Mouse (Mus musculus) gastrocnemius, postnatal 4 days (tissue): ENCODE results near the gene Limk1. TPM values are rescaled to one million over a fixed set of nuclear protein-coding genes. Genes with fewer than 3 reads are reported as not detected.
A peak's percentile ranks its signal among the peaks of the same experiment; 100 is the strongest.

Source experiments
- DNase-seq, 2 experiments: peaks; one replicate each; pipeline ENCODE4 v3.0.0; 2021 to 2022; ENCODE audit warnings: low spot score in 2 of 2, mixed read lengths in 2 of 2
- total RNA-seq, 2 experiments: library from RNA; stranded (reverse); gene quantifications; 2 replicates each; pipeline ENCODE4 v1.2.3; 2021

Gene Limk1
- total RNA-seq, 2 experiments from 2014 or later: 15.2 to 18.6 TPM

DNA sequence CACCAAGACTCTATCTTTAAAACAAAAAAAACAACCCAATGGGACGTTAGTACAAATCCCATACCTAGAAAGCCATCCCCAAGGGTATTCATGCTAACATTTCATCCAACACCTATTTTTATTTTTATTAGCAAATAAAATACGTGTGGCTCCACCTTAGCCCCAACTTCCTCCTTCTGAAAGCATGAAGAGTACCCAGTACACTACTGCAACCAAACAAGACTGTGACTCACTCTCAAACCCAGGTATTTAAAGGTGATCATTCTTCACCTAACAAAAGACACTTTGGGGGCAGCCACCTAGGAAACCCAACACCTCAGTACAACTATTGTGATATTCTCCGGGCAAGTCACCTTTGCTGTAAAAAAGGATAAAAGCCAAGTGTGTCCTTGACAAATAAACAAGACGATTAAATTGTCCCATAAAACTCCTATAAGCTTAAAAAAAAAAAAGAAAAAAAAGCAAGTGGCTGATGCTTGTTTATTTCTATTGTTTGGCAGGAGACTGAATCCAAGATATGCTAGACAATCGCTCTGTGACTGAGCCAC, 50.5 kb downstream of the Limk1 start:
- no peak for DNase-seq

DNA sequence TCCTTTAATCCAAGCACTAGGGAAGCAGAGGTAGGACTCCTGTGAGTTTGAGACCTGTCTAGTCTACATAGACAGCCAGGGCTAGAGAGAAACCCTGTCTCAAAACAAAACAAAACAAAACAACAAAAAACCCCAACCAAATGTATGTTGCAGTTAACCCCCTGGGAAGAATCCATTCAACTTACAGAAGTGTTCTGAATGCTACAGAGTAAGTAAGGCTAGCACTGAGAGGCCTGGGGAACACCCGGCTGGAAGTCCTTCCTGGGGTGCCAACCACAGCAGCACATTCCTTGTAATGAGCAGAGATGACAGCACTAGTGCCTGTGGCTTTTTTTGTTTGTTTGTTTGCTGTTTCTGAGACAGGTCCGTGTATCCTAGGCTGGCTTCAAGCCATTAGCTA, 55.6 kb downstream of the Limk1 start:
- DNase-seq: no peak

DNA sequence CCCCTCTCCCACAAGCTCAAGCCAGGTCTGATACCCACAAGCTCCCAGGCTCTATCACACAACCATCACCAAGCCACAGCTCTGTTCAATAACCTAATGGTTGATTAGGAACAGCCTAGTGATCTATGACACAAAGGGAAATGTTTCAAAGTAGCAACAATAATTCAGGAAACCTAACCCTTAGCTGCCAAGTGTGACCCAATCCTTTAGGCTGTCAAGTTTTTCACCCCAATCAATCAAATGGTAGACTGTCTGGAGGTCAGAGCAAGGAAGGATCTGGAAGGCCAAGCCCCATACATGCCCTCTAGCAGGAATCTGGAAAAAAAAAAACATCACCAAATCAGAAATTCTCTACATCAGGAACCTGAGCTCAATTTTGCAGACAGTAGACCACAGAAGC, 57.6 kb downstream of the Limk1 start:
- DNase-seq: no peak

DNA sequence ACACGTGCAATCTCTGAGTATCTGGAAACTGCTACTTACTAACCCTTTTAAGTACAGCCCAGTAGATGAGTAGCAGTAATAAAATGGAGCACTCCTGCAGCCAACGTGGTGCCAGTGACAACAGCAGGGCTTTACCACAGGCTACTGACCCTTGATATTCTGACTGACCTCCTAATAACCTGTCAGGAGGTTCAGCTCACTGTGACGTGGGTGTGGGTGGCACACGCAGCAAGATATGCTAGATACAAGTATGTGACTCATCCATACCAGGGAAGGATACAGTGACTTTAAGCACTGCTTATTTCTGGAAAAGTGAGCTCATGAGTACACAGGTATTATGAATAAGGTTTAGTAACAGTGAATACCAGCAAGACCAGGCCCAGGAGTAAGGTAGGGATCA, 58.9 kb downstream of the Limk1 start:
- no peak for DNase-seq

GRCm38 (mm10) chr5:134622069-134622468, 66.3 kb downstream of the Limk1 start:
- no peak for DNase-seq

GRCm38 (mm10) chr5:134621099-134621640, 67.2 kb downstream of the Limk1 start:
- no peak for DNase-seq

DNA sequence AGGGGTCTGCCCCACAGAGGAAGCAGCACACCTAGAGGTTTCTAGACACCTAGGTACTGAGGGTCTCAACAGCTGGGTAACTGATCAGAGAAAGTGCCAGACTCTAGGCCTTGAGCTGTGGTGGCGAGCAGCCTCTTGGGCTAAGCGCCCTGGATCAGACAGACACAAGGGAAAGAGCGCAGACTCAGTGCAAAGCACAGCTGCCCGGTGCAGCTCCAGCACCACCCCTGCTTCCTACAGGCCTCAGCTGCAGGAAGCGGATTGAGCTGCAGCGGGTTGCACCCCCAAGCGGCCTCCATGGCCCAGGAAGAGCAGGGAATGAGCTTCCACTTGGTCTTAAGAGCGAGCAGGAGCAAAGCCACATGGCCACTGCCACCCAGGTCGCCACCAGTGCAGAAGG, 67.9 kb downstream of the Limk1 start:
- DNase-seq: no peak

- DNase-seq: peak in 1 of 2 experiments; percentile 53
These were observed 71.3 kb downstream of the Limk1 start for GRCm38 (mm10) chr5:134617071-134617470.

DNA sequence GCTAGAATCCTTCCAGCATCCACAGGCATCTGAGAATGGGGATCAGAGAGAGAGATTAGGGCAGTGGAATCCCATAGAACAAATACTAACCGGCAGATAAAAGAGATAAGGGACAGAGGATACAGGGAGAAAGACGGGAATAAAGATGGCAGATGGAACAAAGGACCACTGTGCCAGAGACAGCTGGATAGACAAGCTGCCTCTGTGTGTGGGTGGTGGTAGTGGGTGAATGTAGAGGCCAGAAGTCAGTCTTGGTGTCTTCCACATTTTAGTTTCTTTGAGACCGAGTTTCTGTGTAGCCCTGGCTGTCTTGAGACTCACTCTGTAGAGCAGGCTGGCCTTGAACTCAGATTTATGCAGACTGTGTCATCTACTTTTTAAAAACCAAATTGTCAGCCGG, 72.6 kb downstream of the Limk1 start:
- no peak for DNase-seq

GRCm38 (mm10) chr5:134615380-134615779, 73.0 kb downstream of the Limk1 start:
- no peak for DNase-seq

DNA sequence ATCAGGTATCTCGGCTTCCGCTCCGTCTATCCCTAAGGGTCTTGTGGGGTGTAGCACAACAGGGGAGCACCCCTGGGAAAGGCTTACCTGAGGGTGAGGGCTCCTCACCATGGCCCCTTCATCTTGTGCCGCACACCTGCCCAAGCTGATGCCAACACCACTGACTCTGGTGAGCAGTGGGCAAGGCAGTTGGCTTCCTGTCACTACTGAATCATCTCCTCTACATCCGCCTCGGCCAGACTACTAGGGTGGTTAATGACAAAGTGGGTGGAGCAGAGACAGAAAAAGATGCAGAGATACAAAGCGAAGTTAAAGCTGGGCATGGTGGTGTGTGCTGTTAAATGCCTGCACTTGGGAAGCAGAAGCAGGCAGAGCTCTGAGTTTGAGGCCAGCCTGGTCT, 73.6 kb downstream of the Limk1 start, which contains the start of gene Lat2:
Gene Lat2, minus strand, starts transcription at position 224 of the 400 bp plus-strand sequence.
- no peak for DNase-seq

DNA sequence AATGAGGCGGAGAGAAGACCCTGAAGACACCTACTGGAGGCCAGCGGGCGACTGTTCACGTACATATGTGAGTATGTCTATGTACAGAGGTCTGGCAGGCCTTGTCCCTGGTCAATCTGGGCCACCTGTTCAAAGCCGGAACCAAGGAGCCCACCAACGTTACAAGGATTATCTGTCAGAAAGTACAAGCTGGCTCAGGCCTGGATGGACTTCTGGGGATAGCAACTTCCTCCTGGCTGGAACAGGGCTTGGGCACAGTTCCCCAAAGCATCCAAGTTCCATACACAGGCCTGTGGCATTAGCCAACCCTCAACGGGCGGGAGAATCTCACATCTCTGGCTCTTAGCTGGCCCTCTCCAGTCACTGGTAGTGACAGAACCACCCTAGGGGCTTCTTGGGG, 74.1 kb downstream of the Limk1 start:
- no peak for DNase-seq

DNA sequence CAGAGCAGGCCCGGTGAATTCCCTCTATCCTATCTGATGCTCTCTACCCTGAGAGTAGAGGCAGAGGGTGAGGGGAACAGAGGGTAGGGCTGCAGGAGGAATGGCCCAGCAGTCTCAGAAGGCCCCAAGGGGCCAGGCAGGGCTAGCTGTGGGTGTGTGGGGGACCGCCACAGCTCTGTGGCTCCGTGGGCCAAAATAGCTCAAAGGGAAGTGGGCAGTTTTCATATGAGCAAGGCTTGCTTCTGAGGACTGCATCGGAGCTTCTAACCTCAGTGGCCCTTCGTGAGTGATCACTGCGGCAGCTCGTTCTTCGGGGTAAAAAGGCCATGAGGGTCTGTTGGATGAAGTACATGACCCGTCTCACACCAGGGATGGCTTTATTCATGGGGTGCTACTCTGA, 74.7 kb downstream of the Limk1 start:
- no peak for DNase-seq

- no peak for DNase-seq
These were observed 76.4 kb downstream of the Limk1 start for GRCm38 (mm10) chr5:134611810-134612521.

GRCm38 (mm10) chr5:134609916-134610643, 78.3 kb downstream of the Limk1 start:
- no peak for DNase-seq

- DNase-seq: peak in 1 of 2 experiments; percentile 39
These were observed 81.3 kb downstream of the Limk1 start for GRCm38 (mm10) chr5:134607121-134607520.

DNA sequence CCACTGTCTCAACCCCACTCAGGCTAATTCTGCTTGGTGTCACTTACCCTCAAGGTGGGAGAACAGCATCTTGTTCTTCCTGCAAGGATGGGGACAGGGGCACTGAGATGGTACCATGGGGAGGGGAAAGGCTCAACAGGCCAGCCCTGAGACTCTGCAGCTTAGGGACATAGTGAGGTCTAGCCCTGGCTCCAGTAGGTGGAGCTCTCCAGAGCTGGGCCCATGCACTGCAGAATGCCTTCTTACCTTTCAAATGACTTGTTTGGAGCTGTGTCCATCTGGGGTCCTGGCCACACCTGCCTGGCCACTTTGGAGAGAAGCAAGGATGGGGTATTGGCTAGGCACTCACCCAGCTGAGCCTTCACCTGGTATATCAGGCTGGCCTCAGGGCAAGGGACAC, 82.1 kb downstream of the Limk1 start:
- no peak for DNase-seq

Other genes starting within 250 kb of the Limk1 start
- 10 to 100 TPM; 50.0 to 57.8 TPM for gene Gtf2ird1, start 231.9 kb downstream of the Limk1 start, total RNA-seq
- gene Clip2, start 136.2 kb downstream of the Limk1 start, total RNA-seq: 10 to 100 TPM; 15.8 to 17.6 TPM
- gene Syna, start 128.4 kb downstream of the Limk1 start, total RNA-seq: not detected
- 10 to 100 TPM; 42.6 to 45.0 TPM for gene Rfc2, start 107.2 kb downstream of the Limk1 start, total RNA-seq
- gene Lat2, start 73.6 kb downstream of the Limk1 start, total RNA-seq: 1 to 10 TPM; 4.5 to 6.3 TPM
- 100 to 1,000 TPM; 208 to 209 TPM for gene Eif4h, start 49.1 kb downstream of the Limk1 start, total RNA-seq
- gene Eln, start 58.7 kb upstream of the Limk1 start, total RNA-seq: 100 to 1,000 TPM; 334 to 400 TPM
- gene Tmem270, start 218.1 kb upstream of the Limk1 start, total RNA-seq: not detected
- not detected for gene Cldn13, start 226.9 kb upstream of the Limk1 start, total RNA-seq
- 10 to 100 TPM in 1 of 2 experiments, 1 to 10 TPM in 1; 8.7 to 10.3 TPM for gene Mettl27, start 243.8 kb upstream of the Limk1 start, total RNA-seq